Mouse (Mus musculus) liver, adult 2 months (tissue): ENCODE measurements around the gene Ctnnal1.

ENCODE experiments used
- CTCF ChIP-seq: fragments of 200-500 bp; IDR thresholded peaks from 2 replicates; pipeline ENCODE4 v1.5.1; 2011; ENCODE audit warnings: low read depth, low read length, control low read depth
- POLR2A ChIP-seq: fragments of 200-500 bp; IDR thresholded peaks from 2 replicates; pipeline ENCODE4 v1.6.1; 2011; ENCODE audit warnings: low read length, control low read depth; ENCODE audit not compliant: insufficient read depth; ENCODE audit errors: extremely low read depth

- TF ChIP-seq CTCF = no peak
- TF ChIP-seq POLR2A = no peak
These were observed 8.5 kb downstream of the Ctnnal1 start for GRCm38 (mm10) chr4:56856371-56856949.
